Mouse (Mus musculus) brain, adult 2 months (tissue): ENCODE results near the gene Slc16a7.

Experiments used
- DNase-seq: peaks from one replicate; pipeline ENCODE4 v3.0.0; 2011; ENCODE audit warnings: low read depth, low spot score

The Slc16a7 gene

GRCm38 (mm10) chr10:125388876-125389786 is at the start of gene Slc16a7:
TSS of gene Slc16a7 (minus strand) at chr10:125389465.
- DNase-seq: peak; percentile 98

- no peak for DNase-seq
Measured at GRCm38 (mm10) chr10:125418795-125419194, 29.5 kb upstream of the Slc16a7 start.

DNA sequence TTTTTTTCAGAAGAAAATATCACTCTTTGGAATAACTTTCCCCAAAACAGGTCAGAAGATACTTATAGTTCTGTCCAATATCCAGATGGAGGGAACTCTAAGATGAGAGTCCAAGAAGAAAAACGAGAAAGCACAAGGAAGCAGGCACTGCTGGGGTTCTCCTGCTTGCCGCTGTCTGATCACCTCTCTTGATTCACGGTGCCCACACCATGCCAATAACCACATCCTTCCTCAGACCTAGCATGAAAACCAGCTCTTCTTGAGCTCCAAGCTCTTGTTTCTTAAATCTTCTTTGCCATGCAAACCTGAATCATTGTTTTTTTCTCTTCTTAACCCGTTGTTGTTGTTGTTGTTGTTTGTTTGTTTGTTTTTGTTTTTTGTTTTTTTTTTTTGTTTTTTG is 10.5 kb upstream of the Slc16a7 start:
- DNase-seq: no peak

GRCm38 (mm10) chr10:125390011-125390410 is 746 bp upstream of the Slc16a7 start:
- DNase-seq: no peak

GRCm38 (mm10) chr10:125388481-125388875 is 787 bp downstream of the Slc16a7 start:
- peak; percentile 74 for DNase-seq

- peak; percentile 76 for DNase-seq
Measured at GRCm38 (mm10) chr10:125387782-125388415, 1.4 kb downstream of the Slc16a7 start.

- no peak for DNase-seq
Measured at GRCm38 (mm10) chr10:125375526-125375925, 13.7 kb downstream of the Slc16a7 start.

- DNase-seq: peak; percentile 79
Measured at GRCm38 (mm10) chr10:125372666-125373065, 16.6 kb downstream of the Slc16a7 start.

GRCm38 (mm10) chr10:125371451-125371850 is 17.8 kb downstream of the Slc16a7 start:
- DNase-seq: no peak

DNA sequence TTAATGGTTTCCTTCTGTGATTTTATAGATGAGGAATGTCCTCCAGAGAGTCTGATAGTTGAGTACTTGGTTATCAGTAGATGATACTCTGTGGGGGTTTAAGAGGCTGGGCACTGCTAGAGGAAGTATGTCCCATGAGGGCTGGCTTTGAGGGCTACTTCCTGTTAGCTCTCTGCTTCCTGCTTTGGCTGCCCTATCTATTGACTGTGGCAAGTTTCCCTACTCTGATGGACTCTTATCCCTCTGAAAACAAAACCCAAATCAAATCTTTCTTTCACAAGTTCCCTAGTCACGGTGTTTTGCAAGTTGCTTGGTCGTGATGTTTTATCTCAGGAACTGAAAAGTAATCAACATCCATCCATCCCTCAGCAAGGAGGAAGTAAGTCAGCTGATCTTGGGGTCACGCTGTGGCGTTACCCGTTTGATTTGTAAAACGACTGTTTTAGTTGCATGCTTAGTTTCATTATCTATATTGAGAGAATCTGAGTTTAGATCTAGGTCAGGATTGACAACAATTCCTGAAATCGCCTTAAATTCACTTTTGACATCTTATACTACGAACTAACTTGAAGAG is 19.1 kb downstream of the Slc16a7 start:
- DNase-seq: no peak

GRCm38 (mm10) chr10:125358479-125358878 is 30.8 kb downstream of the Slc16a7 start:
- DNase-seq: no peak

DNA sequence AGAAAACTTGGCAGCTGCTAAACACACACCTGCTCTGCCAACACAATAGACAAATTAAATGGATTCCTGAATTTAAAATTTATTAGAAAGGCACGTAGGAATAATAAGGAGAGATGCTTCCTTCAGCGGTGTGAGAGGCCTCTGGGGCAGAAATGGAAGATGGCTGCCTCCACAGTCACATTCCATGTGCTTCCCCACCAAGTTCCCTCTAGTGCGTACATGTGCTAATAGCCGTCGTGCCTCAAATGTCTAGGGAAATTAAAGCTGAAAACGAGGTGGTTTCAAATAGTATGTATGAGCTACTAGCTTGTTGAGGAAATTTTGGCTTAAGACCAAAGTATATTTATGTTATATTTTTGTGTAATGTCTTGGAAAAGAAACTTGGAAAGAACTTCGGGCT is 36.5 kb downstream of the Slc16a7 start:
- DNase-seq: no peak

DNA sequence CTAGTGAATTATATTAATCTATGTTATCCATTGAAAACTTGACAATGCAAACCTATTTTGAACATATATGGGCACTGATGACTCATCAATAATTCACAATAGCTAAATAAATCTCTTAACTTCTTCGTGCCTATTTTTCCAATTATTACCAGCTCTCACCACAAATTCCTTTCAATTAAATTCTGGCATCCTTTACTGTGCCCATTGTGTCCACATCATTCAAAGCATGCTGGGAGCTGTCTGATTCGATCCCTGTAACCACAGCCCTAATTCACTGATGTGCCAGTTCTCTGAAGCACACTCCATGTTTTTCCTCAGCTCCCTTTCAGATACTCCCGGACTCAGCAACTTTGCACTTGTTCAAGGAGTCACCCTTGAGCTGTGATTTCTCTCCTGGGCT is 41.1 kb downstream of the Slc16a7 start:
- no peak for DNase-seq

GRCm38 (mm10) chr10:125347149-125347548 is 42.1 kb downstream of the Slc16a7 start:
- peak; percentile 51 for DNase-seq

GRCm38 (mm10) chr10:125346364-125346763 is 42.9 kb downstream of the Slc16a7 start:
- no peak for DNase-seq

- DNase-seq: no peak
Measured at GRCm38 (mm10) chr10:125345583-125345982, 43.7 kb downstream of the Slc16a7 start.

DNA sequence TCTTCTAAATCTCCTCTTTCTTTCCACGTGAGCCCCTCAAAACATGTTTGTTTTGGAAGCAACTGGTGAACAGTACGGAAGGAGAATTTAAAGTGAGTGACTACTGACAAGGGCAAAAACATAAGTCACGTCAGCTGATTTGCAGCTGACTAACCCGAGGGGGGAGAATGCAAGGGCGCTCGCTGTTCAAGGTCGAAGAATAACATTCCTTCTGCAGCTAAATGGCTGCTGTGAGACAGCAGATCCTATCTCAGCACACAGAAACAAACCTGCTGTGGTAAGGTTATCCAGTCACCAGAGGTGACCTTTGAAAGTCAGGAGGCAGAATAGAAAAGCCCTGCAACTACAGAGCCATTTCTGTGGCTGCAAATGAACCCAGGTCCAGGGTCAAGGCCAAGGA is 47.1 kb downstream of the Slc16a7 start:
- DNase-seq: no peak

DNA sequence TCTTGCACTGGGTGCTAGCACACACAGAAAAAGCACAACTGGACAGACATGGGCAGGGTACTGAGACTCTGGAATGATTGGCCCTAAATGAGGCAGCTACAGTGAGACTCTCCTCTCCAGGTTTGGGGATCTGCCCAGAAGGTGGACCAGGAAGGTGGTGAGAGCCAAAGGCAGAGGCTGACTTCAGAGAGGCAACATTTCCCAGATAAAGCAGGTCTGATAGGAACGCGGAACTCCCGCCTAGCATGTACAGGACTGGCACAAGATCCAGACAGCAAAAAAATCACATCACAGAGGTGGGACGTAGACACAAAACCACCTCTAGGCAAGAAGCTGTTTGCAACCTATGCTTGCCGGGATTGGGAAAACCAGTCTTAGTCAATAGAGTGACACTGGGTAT is 55.5 kb downstream of the Slc16a7 start:
- DNase-seq: no peak

DNA sequence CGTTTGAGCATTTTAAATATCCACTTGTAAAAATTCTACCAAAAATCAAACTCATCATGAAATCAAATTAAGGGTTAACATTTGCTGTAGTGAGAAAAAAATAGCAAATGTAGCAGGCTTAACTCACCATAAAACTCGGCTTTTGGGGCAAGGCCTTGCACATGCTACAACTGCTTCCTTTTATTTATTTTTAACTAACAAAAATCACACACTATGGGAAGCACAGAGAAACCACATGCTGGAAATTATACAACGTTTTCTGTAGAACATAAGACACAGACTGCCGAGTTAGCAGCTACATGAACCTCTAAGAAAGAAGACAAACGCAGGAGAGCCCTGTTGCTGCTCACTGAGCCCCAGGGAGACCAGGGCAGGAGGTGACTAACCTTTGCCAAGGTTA is 57.9 kb downstream of the Slc16a7 start:
- DNase-seq: no peak

- no peak for DNase-seq
Measured at GRCm38 (mm10) chr10:125328331-125329063, 60.8 kb downstream of the Slc16a7 start.

DNA sequence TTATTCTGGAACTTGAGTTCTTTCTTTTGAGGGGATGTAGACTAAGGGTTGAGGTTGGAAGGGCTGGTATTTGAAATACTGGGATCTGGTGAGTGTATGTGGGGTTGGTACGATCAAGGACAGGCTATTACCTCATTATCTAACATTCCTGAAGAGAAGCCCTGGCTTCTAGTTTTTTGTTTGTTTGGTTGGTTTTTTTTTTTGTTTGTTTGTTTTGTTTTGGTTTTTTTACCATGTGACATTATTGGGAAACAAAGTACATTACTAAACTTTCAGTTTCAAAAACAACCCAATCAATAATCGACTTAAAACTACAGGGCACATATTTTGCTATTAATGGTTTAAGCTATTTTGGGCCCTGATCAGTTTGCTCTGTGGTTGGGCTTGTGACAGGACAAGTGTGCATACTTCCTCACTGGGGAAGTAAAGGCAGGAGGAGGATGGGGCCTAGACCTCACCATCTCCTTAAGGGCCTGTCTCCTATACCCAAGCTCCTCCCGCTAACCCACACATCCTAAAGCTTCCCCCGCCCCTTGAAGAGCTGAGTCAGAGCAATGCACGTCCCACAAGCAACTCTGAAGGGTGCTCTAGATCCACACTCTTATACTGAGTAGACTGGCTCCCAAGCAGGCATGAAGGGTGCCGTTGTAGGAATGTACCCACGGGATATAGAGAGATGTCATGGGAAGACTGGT is 64.2 kb downstream of the Slc16a7 start:
- DNase-seq: peak; percentile 19
